Mouse (Mus musculus): ENCODE data around the gene Usp18. TPM values are rescaled to one million over a fixed set of nuclear protein-coding genes. Genes with fewer than 3 reads are reported as not detected.

Gene Usp18
- total and polyA plus RNA-seq, 2 experiments from 2014 or later: 5.2 to 13.3 TPM

DNA sequence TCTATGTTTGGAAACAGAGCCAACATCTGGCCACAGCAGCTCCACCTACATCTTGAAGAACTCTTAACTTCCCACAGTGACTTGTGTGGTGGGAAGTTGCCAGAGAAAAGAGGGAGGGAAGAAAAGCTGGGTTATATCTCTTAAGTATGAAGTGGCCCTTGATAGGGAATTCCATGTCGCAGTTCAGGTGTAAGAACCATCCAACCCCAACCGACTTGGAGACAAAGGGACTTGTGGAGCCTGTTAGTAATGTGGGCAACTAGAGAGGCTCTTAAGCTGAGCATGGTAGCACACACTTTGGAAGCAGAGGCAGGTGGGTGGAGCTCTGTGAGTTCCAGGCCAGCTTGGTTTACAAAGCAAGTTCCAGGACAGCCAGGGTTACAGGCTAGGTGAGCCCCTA lies 36.1 kb upstream of the Usp18 start:
- Histone ChIP-seq H3K9ac (replicated peaks; ENCODE audit: low read depth, low read length) (no peak overlapping the region), H3K4me2 (ENCODE audit: low read depth, low read length) (no peak overlapping the region), H3K27me3 (ENCODE audit: control insufficient read depth, insufficient read depth, low read length) (peaks cover 32% of the 10 kb centered on the region), H3K27ac (ENCODE audit: low read depth) (no peak overlapping the region), H3K4me1 (ENCODE audit: control insufficient read depth, insufficient read depth) (peaks cover 13% of the 10 kb centered on the region), H3K9me3 (replicated peaks; ENCODE audit: control insufficient read depth, low read length) (no peaks in the 10 kb centered on the region), H3K36me3 (replicated peaks; ENCODE audit: control insufficient read depth, insufficient read depth, low read length) (no peaks in the 10 kb centered on the region), H3K4me3 (ENCODE audit: low read depth, low read length) (no peak overlapping the region)
- DNase-seq (ENCODE audit: low spot score): no peak
- no peak for ATAC-seq (ENCODE audit: insufficient read depth, low read depth)
- 49% methylated on average over 2 of the region's 2 CpGs for WGBS
- TF ChIP-seq CTCF (IDR thresholded peaks at IDR 0.05; ENCODE audit: low read depth) (no peak), EP300 (IDR thresholded peaks at IDR 0.05; ENCODE audit: low read depth) (no peak)

DNA sequence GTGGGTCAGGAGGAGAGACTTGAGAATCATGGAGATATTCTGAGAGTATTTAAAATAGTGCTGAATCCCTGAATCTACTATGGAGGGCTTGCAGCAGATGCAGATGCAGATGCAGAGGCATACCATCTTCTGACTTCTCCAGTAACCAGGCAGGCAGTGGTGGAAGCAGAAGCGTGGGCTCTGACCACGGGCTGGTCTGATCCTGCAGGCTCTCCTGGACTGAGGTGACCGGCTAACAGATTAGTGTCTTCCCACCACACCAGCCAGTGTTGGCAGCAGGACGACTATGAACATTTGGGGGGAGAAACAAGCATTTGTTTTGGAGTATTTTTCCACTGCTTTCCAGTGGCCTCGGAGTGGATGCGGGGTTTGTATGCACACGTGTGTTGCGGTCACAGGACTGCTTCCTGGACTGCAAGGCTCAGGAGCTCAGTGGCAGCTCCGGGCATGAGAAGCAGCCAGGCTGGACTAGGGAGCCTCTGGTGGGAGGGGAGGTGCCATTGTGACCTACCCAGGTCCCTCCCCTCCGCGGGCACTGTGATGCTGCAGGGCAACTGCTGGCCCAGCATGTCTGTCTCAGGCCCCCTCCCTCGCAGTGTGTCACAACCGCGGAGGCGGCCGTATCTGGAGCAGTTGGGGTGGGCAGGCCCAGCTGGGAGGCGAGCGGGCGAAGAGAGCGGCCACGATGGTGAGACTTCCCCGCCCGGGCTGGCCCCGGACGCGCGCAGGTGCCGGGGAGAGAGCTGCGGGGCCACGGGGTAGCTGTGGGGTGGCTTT lies 35.4 kb upstream of the Usp18 start, which contains the start of gene Tuba8:
Gene Tuba8, plus strand, starts transcription at position 548 of the 777 bp plus-strand sequence.
- H3K4me3 ChIP-seq (ENCODE audit: low read depth, low read length): peak within 1 kb of the TSS; percentile 55
- peaks cover 32% of the 10 kb centered on the region for H3K27me3 ChIP-seq (ENCODE audit: control insufficient read depth, insufficient read depth, low read length)

DNA sequence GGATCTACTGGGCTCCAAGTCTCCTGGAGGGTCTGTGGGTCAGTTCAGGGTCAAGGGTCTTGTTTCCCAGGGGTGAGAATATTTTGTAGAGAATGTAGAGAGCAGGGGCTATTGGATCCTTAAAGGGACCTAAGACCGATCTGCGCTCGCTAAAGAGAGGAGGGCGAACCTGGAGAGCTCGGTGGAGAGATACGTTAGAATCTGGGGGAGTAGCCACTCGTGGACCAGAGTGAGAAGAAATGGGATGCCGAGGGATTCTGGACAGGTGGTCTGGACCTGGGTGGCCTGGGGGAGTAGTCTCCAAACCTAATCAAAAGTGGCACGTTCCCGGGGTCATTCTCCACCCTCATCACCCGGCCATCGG lies 34.8 kb upstream of the Usp18 start:
- Histone ChIP-seq H3K4me2 (ENCODE audit: low read depth, low read length) (peak overlapping the region; percentile 97), H3K4me1 (ENCODE audit: control insufficient read depth, insufficient read depth) (peaks cover 13% of the 10 kb centered on the region), H3K36me3 (replicated peaks; ENCODE audit: control insufficient read depth, insufficient read depth, low read length) (no peaks in the 10 kb centered on the region), H3K9me3 (replicated peaks; ENCODE audit: control insufficient read depth, low read length) (no peaks in the 10 kb centered on the region), H3K27me3 (ENCODE audit: control insufficient read depth, insufficient read depth, low read length) (peaks cover 32% of the 10 kb centered on the region), H3K27ac (ENCODE audit: low read depth) (no peak overlapping the region), H3K9ac (replicated peaks; ENCODE audit: low read depth, low read length) (peak overlapping the region; percentile 50), H3K4me3 (ENCODE audit: low read depth, low read length) (peak overlapping the region; percentile 55)
- DNase-seq (ENCODE audit: low spot score): no peak
- TF ChIP-seq EP300 (IDR thresholded peaks at IDR 0.05; ENCODE audit: low read depth) (no peak), CTCF (IDR thresholded peaks at IDR 0.05; ENCODE audit: low read depth) (no peak)
- no peak for ATAC-seq (ENCODE audit: insufficient read depth, low read depth)
- WGBS: 3% methylated on average over 12 of the region's 12 CpGs

More for the DNA sequence above, 35.4 kb upstream of the Usp18 start, which contains the start of gene Tuba8:
- Histone ChIP-seq H3K9me3 (replicated peaks; ENCODE audit: control insufficient read depth, low read length) (no peaks in the 10 kb centered on the region), H3K36me3 (replicated peaks; ENCODE audit: control insufficient read depth, insufficient read depth, low read length) (no peaks in the 10 kb centered on the region), H3K4me1 (ENCODE audit: control insufficient read depth, insufficient read depth) (peaks cover 13% of the 10 kb centered on the region), H3K27ac (ENCODE audit: low read depth) (no peak within 1 kb of the TSS), H3K4me2 (ENCODE audit: low read depth, low read length) (peak within 1 kb of the TSS; percentile 97), H3K9ac (replicated peaks; ENCODE audit: low read depth, low read length) (peak within 1 kb of the TSS; percentile 50)
- 5% methylated on average over 30 of the region's 30 CpGs for WGBS
- ATAC-seq (ENCODE audit: insufficient read depth, low read depth): peak; percentile 73
- TF ChIP-seq EP300 (IDR thresholded peaks at IDR 0.05; ENCODE audit: low read depth) (no peak), CTCF (IDR thresholded peaks at IDR 0.05; ENCODE audit: low read depth) (no peak)
- DNase-seq (ENCODE audit: low spot score): peak; percentile 26

DNA sequence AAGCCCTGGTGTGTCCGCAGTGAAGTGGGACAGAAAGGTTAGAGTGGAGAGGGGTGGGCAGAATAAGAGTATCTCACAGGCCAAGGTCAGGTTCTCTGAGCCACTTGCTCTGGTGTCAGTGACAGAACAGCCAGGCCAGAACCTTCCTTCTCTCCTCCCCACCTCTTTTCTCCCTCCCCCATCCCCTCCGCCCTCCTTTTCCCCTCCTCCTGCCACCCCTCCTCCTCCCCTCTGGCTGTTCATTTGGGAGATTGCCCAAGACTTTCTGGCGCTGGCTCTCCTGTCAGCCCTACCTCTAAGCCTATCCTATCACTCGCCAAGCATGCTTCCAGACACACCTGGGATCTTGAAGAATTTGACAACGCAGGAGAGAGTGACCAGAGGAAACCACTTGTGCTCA lies 34.0 kb upstream of the Usp18 start:
- Histone ChIP-seq H3K4me3 (ENCODE audit: low read depth, low read length) (peak overlapping the region; percentile 55), H3K9me3 (replicated peaks; ENCODE audit: control insufficient read depth, low read length) (no peaks in the 10 kb centered on the region), H3K9ac (replicated peaks; ENCODE audit: low read depth, low read length) (no peak overlapping the region), H3K4me1 (ENCODE audit: control insufficient read depth, insufficient read depth) (peaks cover 18% of the 10 kb centered on the region), H3K27me3 (ENCODE audit: control insufficient read depth, insufficient read depth, low read length) (peaks cover 32% of the 10 kb centered on the region), H3K36me3 (replicated peaks; ENCODE audit: control insufficient read depth, insufficient read depth, low read length) (no peaks in the 10 kb centered on the region), H3K27ac (ENCODE audit: low read depth) (no peak overlapping the region), H3K4me2 (ENCODE audit: low read depth, low read length) (peak overlapping the region; percentile 97)
- DNase-seq (ENCODE audit: low spot score) (no peak), ATAC-seq (ENCODE audit: insufficient read depth, low read depth) (no peak)
- WGBS: 10% methylated on average over 5 of the region's 5 CpGs
- no peak for TF ChIP-seq CTCF (IDR thresholded peaks at IDR 0.05; ENCODE audit: low read depth)
- TF ChIP-seq EP300 (IDR thresholded peaks at IDR 0.05; ENCODE audit: low read depth): no peak

DNA sequence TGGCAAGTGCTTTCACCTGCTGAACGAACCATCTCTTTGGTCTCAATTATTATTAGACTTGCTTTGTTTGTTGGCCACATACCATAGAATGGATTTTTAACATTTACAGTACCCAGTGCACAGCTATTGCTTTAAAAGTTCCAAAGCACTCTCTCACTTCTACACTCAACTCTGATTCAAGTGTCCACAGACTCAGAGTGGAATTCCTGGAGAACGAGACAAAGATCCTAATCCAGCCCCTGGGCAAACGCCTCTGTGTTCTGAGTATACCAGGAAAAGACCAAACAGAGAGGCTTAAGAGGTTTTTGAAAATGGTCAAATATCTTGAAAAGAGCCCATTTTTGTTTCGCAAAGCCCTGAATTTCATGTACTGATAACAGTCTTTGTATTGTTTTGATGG lies 32.7 kb upstream of the Usp18 start:
- DNase-seq (ENCODE audit: low spot score) (no peak), ATAC-seq (ENCODE audit: insufficient read depth, low read depth) (no peak)
- 60% methylated on average over 4 of the region's 4 CpGs for WGBS
- TF ChIP-seq CTCF (IDR thresholded peaks at IDR 0.05; ENCODE audit: low read depth) (no peak), EP300 (IDR thresholded peaks at IDR 0.05; ENCODE audit: low read depth) (no peak)
- Histone ChIP-seq H3K4me1 (ENCODE audit: control insufficient read depth, insufficient read depth) (peaks cover 20% of the 10 kb centered on the region), H3K4me2 (ENCODE audit: low read depth, low read length) (no peak overlapping the region), H3K27me3 (ENCODE audit: control insufficient read depth, insufficient read depth, low read length) (peaks cover 32% of the 10 kb centered on the region), H3K27ac (ENCODE audit: low read depth) (no peak overlapping the region), H3K36me3 (replicated peaks; ENCODE audit: control insufficient read depth, insufficient read depth, low read length) (no peaks in the 10 kb centered on the region), H3K9ac (replicated peaks; ENCODE audit: low read depth, low read length) (no peak overlapping the region), H3K4me3 (ENCODE audit: low read depth, low read length) (no peak overlapping the region), H3K9me3 (replicated peaks; ENCODE audit: control insufficient read depth, low read length) (no peaks in the 10 kb centered on the region)
